Mouse (Mus musculus) liver, adult 2 months (tissue): ENCODE data around the gene Fam155a. TPM values are rescaled to one million over a fixed set of nuclear protein-coding genes. Genes with fewer than 3 reads are reported as not detected.

ENCODE experiments used
- DNase-seq: peaks from one replicate; pipeline ENCODE4 v3.0.0-alpha.2; 2011; ENCODE audit warnings: low read depth, low spot score; ENCODE audit errors: extremely low read depth
- H3K27ac ChIP-seq: fragments of 200-500 bp; replicated peaks from 2 replicates; pipeline ENCODE4 v1.5.1; 2012; ENCODE audit warnings: low read depth, mild to moderate bottlenecking, control low read depth, inconsistent platforms, low read length; ENCODE audit not compliant: insufficient read depth
- H3K27me3 ChIP-seq: fragments of 200-500 bp; 2 replicates; pipeline ENCODE4 v1.6.1; 2012; ENCODE audit warnings: mild to moderate bottlenecking, moderate library complexity, low read length, inconsistent platforms; ENCODE audit not compliant: control insufficient read depth, insufficient read depth
- H3K36me3 ChIP-seq: fragments of 200-500 bp; 2 replicates; pipeline ENCODE4 v1.6.1; 2012; ENCODE audit warnings: low read length, inconsistent platforms; ENCODE audit not compliant: control insufficient read depth, insufficient read depth
- H3K4me1 ChIP-seq: fragments of 200-500 bp; 2 replicates; pipeline ENCODE4 v1.6.1; 2011; ENCODE audit warnings: low read length; ENCODE audit not compliant: control insufficient read depth, insufficient read depth
- H3K4me3 ChIP-seq: fragments of 200-500 bp; 2 replicates; pipeline ENCODE4 v1.5.1; 2011; ENCODE audit warnings: low read depth, mild to moderate bottlenecking, control low read depth, low read length, moderate library complexity; ENCODE audit not compliant: insufficient read depth
- H3K79me2 ChIP-seq: fragments of 200-500 bp; 2 replicates; pipeline ENCODE4 v1.6.1; 2012; ENCODE audit warnings: inconsistent platforms, mild to moderate bottlenecking, low read length, moderate library complexity; ENCODE audit not compliant: control insufficient read depth, insufficient read depth
- H3K9ac ChIP-seq: fragments of 200-500 bp; 2 replicates; pipeline ENCODE4 v1.6.1; 2012; ENCODE audit warnings: low read depth, mild to moderate bottlenecking, control low read depth, inconsistent platforms, low read length
- CTCF ChIP-seq: fragments of 200-500 bp; IDR thresholded peaks from 2 replicates; pipeline ENCODE4 v1.5.1; 2011; ENCODE audit warnings: low read depth, low read length, control low read depth
- POLR2A ChIP-seq: fragments of 200-500 bp; IDR thresholded peaks from 2 replicates; pipeline ENCODE4 v1.6.1; 2011; ENCODE audit warnings: low read length, control low read depth; ENCODE audit not compliant: insufficient read depth; ENCODE audit errors: extremely low read depth
- WGBS: fragments of 180-500 bp; shearing (Covaris S2); methylation state at CpG from one replicate; pipeline ENCODE4 v1.1.7; 2018; 5-methylcytosine and 5-hydroxymethylcytosine counted together
- polyA plus RNA-seq: library from polyadenylated mRNA; depleted of rRNA; stranded (reverse); fragments of >200 nt; gene quantifications from 2 replicates; pipeline ENCODE4 v1.2.3, GENCODE M21; 2012
- total RNA-seq: library from RNA; depleted of rRNA; stranded (reverse); fragments of >200 nt; gene quantifications from 2 replicates; pipeline ENCODE4 v1.2.3, GENCODE M21; 2014

The Fam155a gene
- total and polyA plus RNA-seq, 2 experiments: 0.09 TPM; not detected in 1

DNA sequence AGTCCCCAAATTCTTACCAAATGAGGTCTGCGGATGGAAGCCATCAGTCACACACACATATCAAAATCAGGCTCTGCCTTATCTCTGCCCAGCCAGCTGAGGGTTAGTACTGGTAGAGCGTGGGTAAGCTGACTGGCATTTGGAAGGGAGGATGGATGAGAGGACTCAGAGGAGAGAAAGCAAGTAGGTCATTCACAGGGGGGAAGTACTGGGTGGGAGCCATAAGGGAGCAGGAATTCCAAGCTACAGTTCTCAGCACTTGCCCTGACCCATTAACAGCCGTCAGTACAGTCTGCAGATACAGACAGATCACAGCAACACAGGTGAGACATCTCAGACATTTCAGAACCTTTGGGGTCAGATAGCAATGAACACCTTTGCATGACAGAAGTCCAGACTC is 300.8 kb downstream of the Fam155a start:
- Histone ChIP-seq H3K79me2 (no peaks in the 10 kb centered on the region), H3K27me3 (no peaks in the 10 kb centered on the region), H3K27ac (no peak overlapping the region), H3K9ac (no peak overlapping the region), H3K36me3 (no peaks in the 10 kb centered on the region), H3K4me3 (no peak overlapping the region), H3K4me1 (no peaks in the 10 kb centered on the region)
- WGBS: 77% methylated on average over 3 of the region's 3 CpGs
- no peak for TF ChIP-seq CTCF
- TF ChIP-seq POLR2A: no peak
- DNase-seq: no peak

- DNase-seq: no peak
- Histone ChIP-seq H3K9ac (no peak overlapping the region), H3K79me2 (no peaks in the 10 kb centered on the region), H3K4me3 (no peak overlapping the region), H3K27ac (no peak overlapping the region), H3K27me3 (no peaks in the 10 kb centered on the region), H3K4me1 (no peaks in the 10 kb centered on the region), H3K36me3 (no peaks in the 10 kb centered on the region)
- TF ChIP-seq POLR2A (no peak), CTCF (no peak)
- WGBS: 70% methylated on average over 4 of the region's 4 CpGs
These were observed 309.9 kb downstream of the Fam155a start for GRCm38 (mm10) chr8:9461111-9461510.

GRCm38 (mm10) chr8:9460707-9461106 is 310.3 kb downstream of the Fam155a start:
- DNase-seq: no peak
- Histone ChIP-seq H3K79me2 (no peaks in the 10 kb centered on the region), H3K4me1 (no peaks in the 10 kb centered on the region), H3K27me3 (no peaks in the 10 kb centered on the region), H3K4me3 (no peak overlapping the region), H3K9ac (no peak overlapping the region), H3K36me3 (no peaks in the 10 kb centered on the region), H3K27ac (no peak overlapping the region)
- no peak for TF ChIP-seq CTCF
- no peak for TF ChIP-seq POLR2A
- 90% methylated on average over 2 of the region's 2 CpGs for WGBS

- Histone ChIP-seq H3K4me1 (no peaks in the 10 kb centered on the region), H3K27ac (no peak overlapping the region), H3K27me3 (no peaks in the 10 kb centered on the region), H3K9ac (no peak overlapping the region), H3K4me3 (no peak overlapping the region), H3K36me3 (no peaks in the 10 kb centered on the region), H3K79me2 (no peaks in the 10 kb centered on the region)
- WGBS: 83% methylated on average over 11 of the region's 11 CpGs
- TF ChIP-seq POLR2A: no peak
- TF ChIP-seq CTCF: no peak
- DNase-seq: no peak
These were observed 312.3 kb downstream of the Fam155a start for GRCm38 (mm10) chr8:9458614-9459013.

DNA sequence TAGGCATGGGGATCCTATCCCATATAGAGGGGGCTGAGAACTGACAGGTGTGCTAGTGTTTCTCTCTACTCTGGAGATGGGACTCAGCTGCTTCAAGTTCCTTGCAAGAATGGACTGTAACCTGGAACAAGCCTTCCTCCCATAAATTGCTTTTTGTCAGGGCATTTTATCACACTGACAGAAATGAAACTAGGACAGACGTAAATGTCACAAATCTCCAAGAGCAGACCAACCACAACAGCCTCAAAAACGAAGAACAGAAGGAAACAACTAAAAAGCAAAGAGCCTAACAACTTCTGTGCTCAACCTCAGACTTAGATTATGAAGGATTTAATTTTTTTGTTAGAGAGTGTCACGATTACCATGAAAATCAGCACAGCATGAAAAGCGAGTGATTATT is 315.8 kb downstream of the Fam155a start:
- 75% methylated on average over 4 of the region's 4 CpGs for WGBS
- TF ChIP-seq POLR2A (no peak), CTCF (no peak)
- H3K27ac ChIP-seq: no peak overlapping the region
- H3K36me3 ChIP-seq: no peaks in the 10 kb centered on the region
- no peak overlapping the region for H3K9ac ChIP-seq
- no peaks in the 10 kb centered on the region for H3K79me2 ChIP-seq
- no peaks in the 10 kb centered on the region for H3K4me1 ChIP-seq
- DNase-seq: no peak
- no peak overlapping the region for H3K4me3 ChIP-seq
- no peaks in the 10 kb centered on the region for H3K27me3 ChIP-seq

- Histone ChIP-seq H3K27me3 (no peaks in the 10 kb centered on the region), H3K9ac (no peak overlapping the region), H3K79me2 (no peaks in the 10 kb centered on the region), H3K36me3 (no peaks in the 10 kb centered on the region), H3K4me1 (no peaks in the 10 kb centered on the region), H3K27ac (no peak overlapping the region), H3K4me3 (no peak overlapping the region)
- no peak for DNase-seq
- no peak for TF ChIP-seq POLR2A
- no peak for TF ChIP-seq CTCF
- WGBS: 89% methylated on average over 5 of the region's 5 CpGs
These were observed 317.2 kb downstream of the Fam155a start for GRCm38 (mm10) chr8:9453742-9454141.
